Comparison of ENCODE assay signal across 8 mouse cellular contexts in the genomic region with DNA sequence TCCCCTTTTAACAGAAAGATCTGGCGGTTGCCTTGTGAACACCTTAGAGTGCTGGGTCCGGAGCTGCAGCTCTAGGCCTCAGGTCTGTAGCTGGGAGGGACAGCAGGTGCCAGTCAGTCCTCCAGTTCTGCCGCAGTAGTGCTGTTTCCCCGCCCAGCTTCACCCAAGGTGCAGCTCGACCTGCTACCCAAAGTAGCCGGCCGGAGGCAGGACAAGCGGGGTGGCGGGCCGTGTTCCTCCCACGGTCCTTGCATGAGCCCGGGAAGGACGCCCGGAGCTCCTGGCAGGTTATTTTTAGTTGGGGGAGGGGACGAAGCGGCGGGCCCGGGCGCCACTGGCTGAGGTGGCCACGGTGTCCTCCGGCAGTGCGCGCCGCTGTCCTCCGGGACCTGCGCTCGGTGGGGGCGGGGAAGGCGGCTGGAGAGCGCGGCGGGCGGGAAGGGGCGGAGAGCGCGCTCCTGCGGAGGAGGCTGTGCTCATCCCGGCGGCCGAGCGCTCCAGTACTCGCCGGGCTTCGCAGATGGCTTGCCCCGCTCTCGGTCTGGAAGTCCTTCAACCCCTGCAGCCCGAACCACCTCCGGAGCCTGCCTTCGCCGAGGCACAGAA. TPM values are rescaled to one million over a fixed set of nuclear protein-coding genes. Genes with fewer than 3 reads are reported as not detected.
A peak's percentile ranks its signal among the peaks of the same experiment; 100 is the strongest.
DNase-seq lines count a peak whose midpoint lies in the region; ATAC-seq and TF ChIP-seq lines count a peak whose summit lies in the region.

A gene (plus strand): TSS at position 438 of the 606 bp plus-strand sequence.

- no peak within 1 kb of the TSS for H3K27ac ChIP-seq in ES-Bruce4 (ENCODE audit: insufficient read depth, low read length)
- H3K27ac ChIP-seq in bone marrow macrophage, adult 2 months (ENCODE audit: insufficient read depth, low read depth, low read length) = no peak within 1 kb of the TSS
- no peak within 1 kb of the TSS for H3K27ac ChIP-seq in forebrain, embryonic 11.5 days (ENCODE audit: low read depth, low read length)
- peak within 1 kb of the TSS; percentile 15 to 41; a peak in 2 of 4 replicates for H3K27ac ChIP-seq in heart, embryonic 14.5 days (replicated peaks in 1 of 2; ENCODE audit: control insufficient read depth in 1 of 2, insufficient read depth in 1 of 2, low read depth in 2 of 2, low read length in 2 of 2)
- H3K27ac ChIP-seq in liver, embryonic 11.5 days (ENCODE audit: low read depth, low read length) = no peak within 1 kb of the TSS
- peak within 1 kb of the TSS; percentile 86 for H3K27ac ChIP-seq in neural tube, embryonic 15.5 days (replicated peaks)

- WGBS in forebrain, embryonic 11.5 days = under 1% methylated on average over 41 of the region's 50 CpGs
- WGBS in heart, embryonic 14.5 days = 2% methylated on average over 46 of the region's 50 CpGs
- WGBS in liver, embryonic 11.5 days = 4% methylated on average over 37 of the region's 50 CpGs
- WGBS in neural tube, embryonic 15.5 days = under 1% methylated on average over 26 of the region's 50 CpGs

- no peaks in the 10 kb centered on the region for H3K36me3 ChIP-seq in ES-Bruce4 (ENCODE audit: control insufficient read depth, insufficient read depth, low read length, poor library complexity, severe bottlenecking)
- no peaks in the 10 kb centered on the region for H3K36me3 ChIP-seq in forebrain, embryonic 11.5 days (ENCODE audit: control insufficient read depth, insufficient read depth, low read length)
- no peaks in the 10 kb centered on the region for H3K36me3 ChIP-seq in heart, embryonic 14.5 days (ENCODE audit: control insufficient read depth, insufficient read depth, low read length)
- H3K36me3 ChIP-seq in liver, embryonic 11.5 days (ENCODE audit: control insufficient read depth, insufficient read depth, low read length) = no peaks in the 10 kb centered on the region
- H3K36me3 ChIP-seq in neural tube, embryonic 15.5 days = no peaks in the 10 kb centered on the region

- H3K4me3 ChIP-seq in ES-Bruce4 (ENCODE audit: low read depth, low read length) = peak within 1 kb of the TSS; percentile 83
- H3K4me3 ChIP-seq in bone marrow macrophage, adult 2 months (ENCODE audit: insufficient read depth, low read length) = peak within 1 kb of the TSS; percentile 50
- peak within 1 kb of the TSS; percentile 54 for H3K4me3 ChIP-seq in forebrain, embryonic 11.5 days (ENCODE audit: low read depth, low read length)
- H3K4me3 ChIP-seq in heart, embryonic 14.5 days (ENCODE audit: control insufficient read depth in 1 of 2, insufficient read depth in 1 of 2, low read depth in 1 of 2, low read length in 2 of 2) = peak within 1 kb of the TSS; percentile 66 to 74
- H3K4me3 ChIP-seq in liver, embryonic 11.5 days (ENCODE audit: low read depth, low read length) = peak within 1 kb of the TSS; percentile 54
- peak within 1 kb of the TSS; percentile 74 for H3K4me3 ChIP-seq in neural tube, embryonic 15.5 days (replicated peaks)

- peak within 1 kb of the TSS; percentile 85 for H3K4me2 ChIP-seq in forebrain, embryonic 11.5 days (ENCODE audit: low read depth, low read length, severe bottlenecking)
- peak within 1 kb of the TSS; percentile 98 for H3K4me2 ChIP-seq in heart, embryonic 14.5 days (ENCODE audit: low read length)
- H3K4me2 ChIP-seq in liver, embryonic 11.5 days = peak within 1 kb of the TSS; percentile 81
- H3K4me2 ChIP-seq in neural tube, embryonic 15.5 days = peak within 1 kb of the TSS; percentile 71

- no peak for TF ChIP-seq POLR2A in ES-Bruce4 (IDR thresholded peaks at IDR 0.05; ENCODE audit: insufficient read depth, low read length)
- no peak for TF ChIP-seq POLR2A in bone marrow macrophage, adult 2 months (IDR thresholded peaks at IDR 0.05; ENCODE audit: borderline replicate concordance, low read depth, low read length)

- DNase-seq in forebrain, embryonic 11.5 days (ENCODE audit: low spot score) = no peak
- peak; percentile 88 for DNase-seq in kidney, postnatal 10 days
- peak; percentile 58 for DNase-seq in liver, embryonic 11.5 days (ENCODE audit: low spot score)
- no peak for DNase-seq in spleen, postnatal 36 days (ENCODE audit: low spot score in 2 of 2)

- no peaks in the 10 kb centered on the region for H3K4me1 ChIP-seq in ES-Bruce4 (ENCODE audit: control insufficient read depth, insufficient read depth, low read length)
- H3K4me1 ChIP-seq in bone marrow macrophage, adult 2 months (ENCODE audit: control insufficient read depth, insufficient read depth, low read length) = no peaks in the 10 kb centered on the region; the same call in 1 of the 2 replicates
- H3K4me1 ChIP-seq in forebrain, embryonic 11.5 days (replicated peaks; ENCODE audit: control insufficient read depth, insufficient read depth, low read length) = peaks cover 18% of the 10 kb centered on the region; the same call in 1 of the 2 replicates
- peaks cover 4 to 14% of the 10 kb centered on the region in 2 experiments; a peak in 3 of 4 replicates for H3K4me1 ChIP-seq in heart, embryonic 14.5 days (ENCODE audit: control insufficient read depth in 2 of 2, insufficient read depth in 2 of 2, low read length in 2 of 2)
- no peaks in the 10 kb centered on the region for H3K4me1 ChIP-seq in liver, embryonic 11.5 days (replicated peaks; ENCODE audit: control insufficient read depth, insufficient read depth, low read length)
- H3K4me1 ChIP-seq in neural tube, embryonic 15.5 days = peaks cover 33% of the 10 kb centered on the region

- peak within 1 kb of the TSS; percentile 32 for H3K9ac ChIP-seq in ES-Bruce4 (ENCODE audit: low read depth, poor library complexity, severe bottlenecking)
- H3K9ac ChIP-seq in forebrain, embryonic 11.5 days (ENCODE audit: low read length) = peak within 1 kb of the TSS; percentile 65
- peak within 1 kb of the TSS; percentile 74 for H3K9ac ChIP-seq in heart, embryonic 14.5 days (ENCODE audit: low read length)
- H3K9ac ChIP-seq in liver, embryonic 11.5 days (ENCODE audit: low read depth, low read length) = 0 out of 2 replicates have a peak within 1 kb of the TSS, but pooled peaks have one; percentile 20
- H3K9ac ChIP-seq in neural tube, embryonic 15.5 days (replicated peaks) = peak within 1 kb of the TSS; percentile 71

- no peaks in the 10 kb centered on the region for H3K27me3 ChIP-seq in ES-Bruce4 (ENCODE audit: control insufficient read depth, insufficient read depth, low read length, poor library complexity, severe bottlenecking)
- peaks cover 9% of the 10 kb centered on the region; the same call in 1 of the 2 replicates for H3K27me3 ChIP-seq in forebrain, embryonic 11.5 days (ENCODE audit: control insufficient read depth, insufficient read depth, low read length)
- H3K27me3 ChIP-seq in heart, embryonic 14.5 days (ENCODE audit: control insufficient read depth, insufficient read depth, low read length) = peaks cover 50% of the 10 kb centered on the region
- peaks cover 37% of the 10 kb centered on the region for H3K27me3 ChIP-seq in liver, embryonic 11.5 days (replicated peaks; ENCODE audit: control insufficient read depth, insufficient read depth, low read length)
- H3K27me3 ChIP-seq in neural tube, embryonic 15.5 days (replicated peaks) = no peaks in the 10 kb centered on the region

- peak; percentile 76 for ATAC-seq in forebrain, embryonic 11.5 days (replicated peaks; ENCODE audit: low FRiP score)
- ATAC-seq in heart, embryonic 14.5 days (ENCODE audit: insufficient number of reproducible peaks, insufficient read depth, low FRiP score, low read depth) = peak; percentile 76
- ATAC-seq in liver, embryonic 11.5 days (replicated peaks; ENCODE audit: low FRiP score) = peak; percentile 20; the same call in 1 of the 2 replicates
- peak; percentile 89 for ATAC-seq in neural tube, embryonic 15.5 days (ENCODE audit: low FRiP score)

- H3K9me3 ChIP-seq in ES-Bruce4 (replicated peaks; ENCODE audit: control insufficient read depth, insufficient read depth, low read length, poor library complexity, severe bottlenecking) = no peaks in the 10 kb centered on the region
- H3K9me3 ChIP-seq in forebrain, embryonic 11.5 days (ENCODE audit: control insufficient read depth, low read length) = no peaks in the 10 kb centered on the region
- H3K9me3 ChIP-seq in heart, embryonic 14.5 days (ENCODE audit: control insufficient read depth, low read length) = no peaks in the 10 kb centered on the region
- no peaks in the 10 kb centered on the region for H3K9me3 ChIP-seq in liver, embryonic 11.5 days (ENCODE audit: control insufficient read depth, low read length)
- no peaks in the 10 kb centered on the region for H3K9me3 ChIP-seq in neural tube, embryonic 15.5 days (replicated peaks)

- TF ChIP-seq EP300 in ES-Bruce4 (IDR thresholded peaks at IDR 0.05; ENCODE audit: insufficient read depth, low read depth, low read length) = no peak

- no peak for TF ChIP-seq CTCF in ES-Bruce4 (IDR thresholded peaks at IDR 0.05; ENCODE audit: low read depth, low read length)
- TF ChIP-seq CTCF in bone marrow macrophage, adult 2 months (IDR thresholded peaks at IDR 0.05; ENCODE audit: low read depth, low read length) = no peak

RNA-seq across cellular contexts. Expression of the gene that starts here (rescaled TPM):
- 9.8 and 15.7 TPM in 2 replicates for polyA plus RNA-seq in ES-Bruce4 (2011; ENCODE audit: insufficient read depth, insufficient read length, low read depth, missing spikeins)
- not detected in 2 replicates for polyA plus RNA-seq in bone marrow macrophage, adult 2 months (2012; ENCODE audit: insufficient read depth, insufficient read length, missing spikeins)
- 39.2 and 41.7 TPM in 2 replicates for polyA plus RNA-seq in forebrain, embryonic 11.5 days (2014; fragmentation: Nextera tagmentation; extraction: Ambion mirVana)
- 28.2 and 30.9 TPM in 2 replicates for polyA plus RNA-seq in heart, embryonic 14.5 days (2014; fragmentation: Nextera tagmentation; extraction: Ambion mirVana)
- 11.6 and 13.4 TPM in 2 replicates for polyA plus RNA-seq in liver, embryonic 11.5 days (2014; fragmentation: Nextera tagmentation; extraction: Ambion mirVana)
- polyA plus RNA-seq in neural tube, embryonic 15.5 days (2015; fragmentation: Nextera tagmentation; extraction: Ambion mirVana) = 62.0 and 63.7 TPM in 2 replicates

Comparison
In these comparisons a context has a peak if more than half of its experiments do, and no peak if none do; other contexts are left out.
1. RNA of the gene that starts here (polyA plus RNA-seq): 62.0 to 63.7 TPM in neural tube, embryonic 15.5 days, 39.2 to 41.7 TPM in forebrain, embryonic 11.5 days, 28.2 to 30.9 TPM in heart, embryonic 14.5 days, 9.8 to 15.7 TPM in ES-Bruce4 and 11.6 to 13.4 TPM in liver, embryonic 11.5 days; not detected in bone marrow macrophage, adult 2 months; every median in the first group is over 10 times any median in the second.
2. H3K27ac ChIP-seq: peak in heart, embryonic 14.5 days (2 of 2) and neural tube, embryonic 15.5 days (single experiment); none in ES-Bruce4 (single experiment), bone marrow macrophage, adult 2 months (single experiment), forebrain, embryonic 11.5 days (single experiment) and liver, embryonic 11.5 days (single experiment).
3. H3K9ac ChIP-seq: peak in every context shown above with its lines; median percentile 74 in heart, embryonic 14.5 days; 71 in neural tube, embryonic 15.5 days; 65 in forebrain, embryonic 11.5 days; 32 in ES-Bruce4; 20 in liver, embryonic 11.5 days.
4. ATAC-seq: peak in every context shown above with its lines; median percentile 89 in neural tube, embryonic 15.5 days; 76 in forebrain, embryonic 11.5 days; 76 in heart, embryonic 14.5 days; 20 in liver, embryonic 11.5 days.
5. DNase-seq: peak in kidney, postnatal 10 days (single experiment) and liver, embryonic 11.5 days (single experiment); none in forebrain, embryonic 11.5 days (single experiment) and spleen, postnatal 36 days (0 of 2).
6. Peak in every context shown above with its lines, with median percentiles within 50 percentile points of each other: H3K4me3 ChIP-seq and H3K4me2 ChIP-seq.